Mouse (Mus musculus): ENCODE results near the gene Fam216b. TPM values are rescaled to one million over a fixed set of nuclear protein-coding genes. Genes with fewer than 3 reads are reported as not detected.

Fam216b gene
- not detected for total RNA-seq (2023)

DNA sequence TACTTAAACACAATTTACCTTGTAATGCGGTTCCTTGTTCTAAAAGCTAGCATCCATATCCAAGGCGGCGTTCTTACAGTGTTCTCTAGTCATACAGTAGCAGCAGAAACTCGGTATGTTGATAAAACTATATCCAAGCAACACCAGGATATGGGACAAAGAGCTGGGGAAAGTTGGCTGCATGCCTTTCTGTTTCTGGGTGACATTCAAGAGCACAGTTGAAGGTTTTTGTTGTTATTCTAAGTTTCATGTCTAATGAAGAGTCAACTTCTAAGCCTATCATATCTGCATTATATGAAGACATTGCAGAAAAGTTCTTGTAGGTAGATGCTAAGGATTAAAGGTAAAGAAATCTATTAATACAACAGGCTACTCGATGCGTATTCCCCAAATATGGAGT, at the start of gene Fam216b:
Fam216b (minus strand) TSS at position 101 of the 400 bp plus-strand sequence.

Other genes starting within 250 kb of the Fam216b start
- 40.8 TPM for gene Dnajc15, start 213.9 kb downstream of the Fam216b start, total RNA-seq (2023)
- 39.3 TPM for gene Epsti1, start 184.8 kb downstream of the Fam216b start, total RNA-seq (2023)
- gene Tnfsf11, start 219.0 kb upstream of the Fam216b start, total RNA-seq (2023) = 7.4 TPM